Mouse (Mus musculus) gastrocnemius, adult 8-10 months (tissue): ENCODE results near the gene Slit3. TPM values are rescaled to one million over a fixed set of nuclear protein-coding genes. Genes with fewer than 3 reads are reported as not detected.
A peak's percentile ranks its signal among the peaks of the same experiment; 100 is the strongest.

Experiments used
- DNase-seq, 2 experiments: peaks; one replicate each; pipeline ENCODE4 v3.0.0; 2022; ENCODE audit warnings: low spot score in 2 of 2
- total RNA-seq, 4 experiments: library from RNA; stranded (reverse); gene quantifications; 2 replicates each; pipeline ENCODE4 v1.2.4; 2022

Gene Slit3
- total RNA-seq, 4 experiments from 2014 or later = 5.1 to 11.7 (median 6.9) TPM

- DNase-seq = no peak
Observed at GRCm38 (mm10) chr11:35124489-35125107, 3.6 kb downstream of the Slit3 start.

- DNase-seq = peak; percentile 30 to 32
Observed at GRCm38 (mm10) chr11:35125108-35125490, 4.1 kb downstream of the Slit3 start.

GRCm38 (mm10) chr11:35131740-35132139 lies 10.7 kb downstream of the Slit3 start:
- DNase-seq = no peak

GRCm38 (mm10) chr11:35136625-35137024 lies 15.6 kb downstream of the Slit3 start:
- no peak for DNase-seq

GRCm38 (mm10) chr11:35140092-35140491 lies 19.1 kb downstream of the Slit3 start:
- no peak for DNase-seq

GRCm38 (mm10) chr11:35142202-35142601 lies 21.2 kb downstream of the Slit3 start:
- DNase-seq = no peak

GRCm38 (mm10) chr11:35142698-35143360 lies 21.8 kb downstream of the Slit3 start:
- DNase-seq = no peak

GRCm38 (mm10) chr11:35147818-35148445 lies 26.9 kb downstream of the Slit3 start:
- DNase-seq = no peak

- no peak for DNase-seq
Observed at GRCm38 (mm10) chr11:35151539-35151951, 30.5 kb downstream of the Slit3 start.

GRCm38 (mm10) chr11:35152875-35153274 lies 31.9 kb downstream of the Slit3 start:
- no peak for DNase-seq

- DNase-seq = no peak
Observed at GRCm38 (mm10) chr11:35154449-35154848, 33.4 kb downstream of the Slit3 start.

- DNase-seq = no peak
Observed at GRCm38 (mm10) chr11:35155281-35155680, 34.3 kb downstream of the Slit3 start.

- DNase-seq = no peak
Observed at GRCm38 (mm10) chr11:35156676-35157075, 35.7 kb downstream of the Slit3 start.

GRCm38 (mm10) chr11:35160682-35161211 lies 39.7 kb downstream of the Slit3 start:
- no peak for DNase-seq

GRCm38 (mm10) chr11:35163396-35163795 lies 42.4 kb downstream of the Slit3 start:
- DNase-seq = no peak

- no peak for DNase-seq
Observed at GRCm38 (mm10) chr11:35167176-35167575, 46.2 kb downstream of the Slit3 start.

GRCm38 (mm10) chr11:35171505-35171904 lies 50.5 kb downstream of the Slit3 start:
- no peak for DNase-seq

GRCm38 (mm10) chr11:35177564-35177963 lies 56.5 kb downstream of the Slit3 start:
- DNase-seq = no peak

- DNase-seq = no peak
Observed at GRCm38 (mm10) chr11:35178144-35178817, 57.3 kb downstream of the Slit3 start.

GRCm38 (mm10) chr11:35179305-35179704 lies 58.3 kb downstream of the Slit3 start:
- DNase-seq = no peak

- no peak for DNase-seq
Observed at GRCm38 (mm10) chr11:35182887-35183286, 61.9 kb downstream of the Slit3 start.

- DNase-seq = no peak
Observed at GRCm38 (mm10) chr11:35194826-35195225, 73.8 kb downstream of the Slit3 start.
